Mouse (Mus musculus) granulocyte monocyte progenitor cell, adult 5-6 weeks (primary cell): ENCODE measurements around the gene Cryab. TPM values are rescaled to one million over a fixed set of nuclear protein-coding genes. Genes with fewer than 3 reads are reported as not detected.

Experiments used
- ATAC-seq: replicated peaks from 2 replicates; pipeline ENCODE4 v1.8.0; 2016; ENCODE audit warnings: mild to moderate bottlenecking, moderate TSS enrichment, inconsistent platforms; ENCODE audit not compliant: poor library complexity, severe bottlenecking
- total RNA-seq, 2 experiments: library from RNA; stranded (forward) in 1 of 2; stranded (reverse) in 1 of 2; fragments of 200-712, 200-1000 nt in 1 of 2; fragments of >200 nt in 1 of 2; fragmentation: Nextera tagmentation in 1 of 2; gene quantifications; 2 replicates each; pipeline ENCODE4 v1.2.3; 2014 to 2017

The Cryab gene
- total RNA-seq, 2 experiments from 2014 or later, result not detected

- ATAC-seq, result no peak
Measured at GRCm38 (mm10) chr9:50776162-50776760, 25.1 kb downstream of the Cryab start.

GRCm38 (mm10) chr9:50782155-50782554 is 31.0 kb downstream of the Cryab start:
- peak; percentile 82 for ATAC-seq

DNA sequence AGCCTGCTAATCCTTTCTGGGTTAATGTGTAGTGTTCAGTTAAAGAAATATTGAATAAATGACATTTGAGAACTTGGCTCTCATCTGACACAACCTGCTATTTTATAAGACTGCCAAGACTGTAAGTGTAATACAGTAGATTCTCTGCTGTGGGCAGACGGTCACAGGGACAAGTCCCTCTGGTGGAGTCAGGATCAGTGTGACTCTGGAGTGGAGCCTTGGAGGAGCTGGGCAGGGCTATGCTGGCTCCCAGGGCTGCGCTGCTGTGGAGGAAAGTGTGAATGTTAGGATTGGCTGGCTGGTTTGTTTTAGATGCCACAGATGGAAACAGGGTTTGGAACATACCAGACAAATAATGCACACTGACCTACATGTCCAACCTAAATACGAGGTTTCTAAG is 44.1 kb downstream of the Cryab start:
- ATAC-seq, result no peak

DNA sequence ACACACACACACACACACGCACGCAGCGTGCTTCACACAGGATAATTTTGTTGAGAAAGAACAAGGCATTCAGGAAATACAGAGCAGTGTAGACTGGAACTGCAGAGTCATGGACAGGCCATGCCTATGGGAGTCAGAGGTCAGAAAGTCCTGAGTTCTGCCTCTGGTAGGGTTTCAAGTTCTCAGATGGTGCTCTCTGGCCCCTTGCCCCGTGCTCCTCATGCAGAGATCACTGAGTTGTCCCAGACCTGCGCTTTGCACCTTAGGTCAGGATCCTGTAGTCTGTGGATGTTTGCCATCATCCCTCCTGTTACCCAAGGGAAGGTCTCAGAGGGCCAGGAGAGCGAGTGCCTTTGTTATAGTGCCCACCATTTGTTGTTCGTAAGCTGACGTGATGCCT is 45.7 kb downstream of the Cryab start:
- no peak for ATAC-seq

GRCm38 (mm10) chr9:50797641-50798040 is 46.5 kb downstream of the Cryab start:
- no peak for ATAC-seq

- ATAC-seq, result peak; percentile 93
Measured at GRCm38 (mm10) chr9:50798368-50798767, 47.2 kb downstream of the Cryab start.

DNA sequence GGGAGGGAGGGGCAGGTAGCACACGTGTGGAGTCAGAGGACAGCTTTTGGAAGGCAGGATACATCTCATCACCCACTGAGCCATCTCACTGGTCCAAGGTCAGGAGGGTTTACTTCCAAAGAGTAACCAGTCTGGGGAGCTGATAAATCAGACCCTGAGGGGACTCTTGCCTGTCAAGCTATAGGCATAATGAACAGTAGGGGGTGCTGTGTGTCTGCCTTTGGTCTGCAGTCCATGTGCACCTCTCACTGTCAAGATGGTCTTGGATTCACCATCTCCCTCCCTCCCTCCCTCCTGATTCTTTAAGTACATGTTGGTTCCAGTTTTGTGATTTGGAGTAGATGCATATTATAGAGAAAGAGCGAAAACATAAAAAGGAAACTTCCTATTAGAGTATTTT is 49.9 kb downstream of the Cryab start:
- ATAC-seq, result peak; percentile 75

DNA sequence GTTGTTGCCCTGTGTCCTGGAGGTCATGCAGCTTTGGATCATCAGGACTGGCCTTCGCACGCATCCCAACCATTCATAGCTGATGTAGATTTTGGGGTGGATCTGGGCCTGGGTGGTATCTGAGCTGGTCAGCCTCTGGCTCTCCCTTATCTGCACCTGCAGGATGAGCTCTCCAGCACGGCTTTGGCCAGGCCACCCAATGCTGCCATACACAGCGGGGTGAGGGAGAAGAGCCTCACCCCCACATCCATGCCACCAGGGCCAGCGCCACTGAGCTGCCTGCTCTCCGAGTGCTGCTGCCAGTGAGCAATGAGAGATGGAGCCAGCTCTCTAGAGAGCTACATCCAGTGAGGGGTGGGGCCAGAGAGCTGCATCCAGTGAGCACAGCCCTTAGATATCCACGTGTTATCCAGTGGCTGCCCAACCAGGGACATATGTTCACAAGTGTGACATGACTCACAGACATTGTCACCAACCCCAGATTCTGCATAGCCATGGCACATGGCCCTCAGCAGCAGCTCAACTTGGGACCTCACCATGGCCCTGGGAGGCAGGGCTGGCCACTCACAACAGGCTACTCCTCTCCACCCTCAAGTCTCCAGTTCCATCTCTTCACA is 52.0 kb downstream of the Cryab start:
- ATAC-seq, result no peak

Other genes starting within 250 kb of the Cryab start
- gene Pts, start 222.6 kb upstream of the Cryab start, total RNA-seq (2014; fragmentation: Nextera tagmentation), result 107 and 145 TPM in 2 replicates
- 77.5 and 108 TPM in 2 replicates for gene Pts, start 222.6 kb upstream of the Cryab start, total RNA-seq (2017)
- 1.0 and 4.5 TPM in 2 replicates for gene Il18, start 196.5 kb upstream of the Cryab start, total RNA-seq (2014; fragmentation: Nextera tagmentation)
- gene Il18, start 196.5 kb upstream of the Cryab start, total RNA-seq (2017), result 2.6 and 4.2 TPM in 2 replicates
- not detected in 2 replicates for gene Bco2, start 196.1 kb upstream of the Cryab start, total RNA-seq (2014; fragmentation: Nextera tagmentation)
- gene Bco2, start 196.1 kb upstream of the Cryab start, total RNA-seq (2017), result 0.62 and 1.0 TPM in 2 replicates
- not detected in 2 replicates for gene Tex12, start 190.0 kb upstream of the Cryab start, total RNA-seq (2014; fragmentation: Nextera tagmentation)
- not detected in 2 replicates for gene Tex12, start 190.0 kb upstream of the Cryab start, total RNA-seq (2017)
- 172 and 230 TPM in 2 replicates for gene Sdhd, start 147.5 kb upstream of the Cryab start, total RNA-seq (2014; fragmentation: Nextera tagmentation)
- 178 and 221 TPM in 2 replicates for gene Sdhd, start 147.5 kb upstream of the Cryab start, total RNA-seq (2017)
- gene Timm8b, start 147.4 kb upstream of the Cryab start, total RNA-seq (2014; fragmentation: Nextera tagmentation), result 134 and 159 TPM in 2 replicates
- gene Timm8b, start 147.4 kb upstream of the Cryab start, total RNA-seq (2017), result 238 and 258 TPM in 2 replicates
- gene Pih1d2, start 134.0 kb upstream of the Cryab start, total RNA-seq (2014; fragmentation: Nextera tagmentation), result 0.41 and 1.5 TPM in 2 replicates
- 0.41 and 7.5 TPM in 2 replicates for gene Pih1d2, start 134.0 kb upstream of the Cryab start, total RNA-seq (2017)
- gene Nkapd1, start 133.9 kb upstream of the Cryab start, total RNA-seq (2014; fragmentation: Nextera tagmentation), result 26.3 and 29.6 TPM in 2 replicates
- 36.4 and 43.9 TPM in 2 replicates for gene Nkapd1, start 133.9 kb upstream of the Cryab start, total RNA-seq (2017)
- 33.9 and 61.3 TPM in 2 replicates for gene Dlat, start 91.5 kb upstream of the Cryab start, total RNA-seq (2014; fragmentation: Nextera tagmentation)
- 30.4 and 48.5 TPM in 2 replicates for gene Dlat, start 91.5 kb upstream of the Cryab start, total RNA-seq (2017)
- gene Dixdc1, start 11.8 kb upstream of the Cryab start, total RNA-seq (2014; fragmentation: Nextera tagmentation), result 0.11 and 0.82 TPM in 2 replicates
- gene Dixdc1, start 11.8 kb upstream of the Cryab start, total RNA-seq (2017), result 0.10 and 0.39 TPM in 2 replicates
- gene 2310030G06Rik, start 4.8 kb upstream of the Cryab start, total RNA-seq (2014; fragmentation: Nextera tagmentation), result not detected in 2 replicates
- gene 2310030G06Rik, start 4.8 kb upstream of the Cryab start, total RNA-seq (2017), result not detected in 2 replicates
- not detected in 2 replicates for gene Hspb2, start 1.0 kb downstream of the Cryab start, total RNA-seq (2014; fragmentation: Nextera tagmentation)
- gene Hspb2, start 1.0 kb downstream of the Cryab start, total RNA-seq (2017), result not detected in 2 replicates
- 9.8 and 14.9 TPM in 2 replicates for gene Fdxacb1, start 16.9 kb downstream of the Cryab start, total RNA-seq (2014; fragmentation: Nextera tagmentation)
- gene Fdxacb1, start 16.9 kb downstream of the Cryab start, total RNA-seq (2017), result 6.3 and 7.1 TPM in 2 replicates
- gene Alg9, start 23.7 kb downstream of the Cryab start, total RNA-seq (2014; fragmentation: Nextera tagmentation), result 25.1 and 30.7 TPM in 2 replicates
- 22.7 TPM in 2 replicates for gene Alg9, start 23.7 kb downstream of the Cryab start, total RNA-seq (2017)
- gene 1110032A03Rik, start 24.2 kb downstream of the Cryab start, total RNA-seq (2014; fragmentation: Nextera tagmentation), result 19.9 and 22.7 TPM in 2 replicates
- 11.2 and 16.3 TPM in 2 replicates for gene 1110032A03Rik, start 24.2 kb downstream of the Cryab start, total RNA-seq (2017)
- 32.3 and 37.3 TPM in 2 replicates for gene Ppp2r1b, start 94.0 kb downstream of the Cryab start, total RNA-seq (2014; fragmentation: Nextera tagmentation)
- gene Ppp2r1b, start 94.0 kb downstream of the Cryab start, total RNA-seq (2017), result 42.6 and 42.8 TPM in 2 replicates